Mouse (Mus musculus) T-helper 1 cell (primary cell): ENCODE results near the gene Hist1h2ae.
"Not testable (repeated sequence)": the region's sequence is repeated elsewhere in the genome, so short reads cannot be mapped to it uniquely, and the experiment has no call there.

Experiments
- in situ Hi-C: fragments of 300-600 bp; cut with MboI, MseI; formaldehyde crosslinking; loops from one replicate; pipeline ENCODE4 v1.15.1; 2025; ENCODE audit warnings: high pct_unique_total_duplicates

Hist1h2ae gene

GRCm38 (mm10) chr13:23564482-23564881 lies 6.5 kb downstream of the Hist1h2ae start:
- in situ Hi-C loops: no loop called here

- in situ Hi-C loops: no loop called here
These were observed 8.1 kb downstream of the Hist1h2ae start for GRCm38 (mm10) chr13:23562699-23563462.

GRCm38 (mm10) chr13:23561883-23562659 lies 8.9 kb downstream of the Hist1h2ae start, which contains the start of gene Hist1h3e:
TSS of gene Hist1h3e (minus strand) at chr13:23562369.
- in situ Hi-C loops: not testable (repeated sequence)

DNA sequence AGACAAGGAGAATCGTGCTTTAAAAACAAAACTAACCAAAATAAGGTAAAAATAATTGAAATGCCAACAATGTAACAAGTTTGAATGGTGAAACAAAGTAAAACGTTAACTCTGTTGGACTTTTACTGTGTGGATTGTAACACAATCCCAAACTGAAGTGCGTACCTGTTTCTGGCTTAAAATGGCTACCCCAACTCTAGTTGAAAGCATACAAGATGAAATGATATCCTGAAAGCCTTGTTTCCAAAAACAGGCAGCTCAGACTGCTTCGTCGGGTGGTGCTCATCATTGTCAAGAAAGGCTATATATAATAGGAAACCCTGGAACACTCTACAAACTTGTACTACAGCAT lies 9.5 kb downstream of the Hist1h2ae start:
- in situ Hi-C loops: not testable (repeated sequence)

DNA sequence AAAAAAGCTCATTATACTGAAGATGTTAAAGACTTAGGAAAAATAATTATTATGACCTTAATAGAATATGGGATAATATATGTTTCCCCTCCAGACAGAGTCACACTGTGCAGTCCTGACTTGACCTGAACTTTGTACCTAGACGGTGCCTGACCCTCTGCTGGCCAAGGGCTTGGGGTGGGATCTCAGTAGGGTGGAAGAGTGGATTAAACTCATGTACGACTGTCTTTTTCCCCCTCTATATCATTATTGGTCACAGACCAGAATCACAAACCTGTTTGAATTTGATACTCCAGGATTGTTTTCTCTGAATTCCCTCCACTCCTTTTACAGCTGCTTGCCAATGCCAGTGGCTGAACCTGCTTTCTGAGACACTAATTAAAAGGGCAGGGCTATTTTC lies 10.3 kb downstream of the Hist1h2ae start:
- in situ Hi-C loops: not testable (repeated sequence)

DNA sequence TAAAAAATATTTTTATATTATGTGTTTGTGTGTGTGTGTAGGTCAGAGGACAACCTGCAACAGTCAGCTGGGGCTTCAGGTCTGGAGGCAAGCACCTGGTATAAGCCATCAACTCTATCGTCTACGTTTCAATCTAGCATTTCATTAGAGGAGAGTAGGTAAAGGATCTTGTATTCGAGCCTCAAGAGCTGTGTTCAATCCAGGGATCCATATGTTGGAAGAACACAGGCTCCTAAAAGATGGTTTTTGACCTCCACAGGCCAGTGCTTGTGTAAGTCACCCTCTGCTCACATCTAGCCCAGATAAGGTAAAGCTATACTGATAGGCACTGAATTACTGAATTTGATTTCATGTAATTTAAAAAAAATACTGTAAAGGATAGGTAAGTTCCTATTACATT lies 14.1 kb downstream of the Hist1h2ae start:
- in situ Hi-C loops: no loop called here

DNA sequence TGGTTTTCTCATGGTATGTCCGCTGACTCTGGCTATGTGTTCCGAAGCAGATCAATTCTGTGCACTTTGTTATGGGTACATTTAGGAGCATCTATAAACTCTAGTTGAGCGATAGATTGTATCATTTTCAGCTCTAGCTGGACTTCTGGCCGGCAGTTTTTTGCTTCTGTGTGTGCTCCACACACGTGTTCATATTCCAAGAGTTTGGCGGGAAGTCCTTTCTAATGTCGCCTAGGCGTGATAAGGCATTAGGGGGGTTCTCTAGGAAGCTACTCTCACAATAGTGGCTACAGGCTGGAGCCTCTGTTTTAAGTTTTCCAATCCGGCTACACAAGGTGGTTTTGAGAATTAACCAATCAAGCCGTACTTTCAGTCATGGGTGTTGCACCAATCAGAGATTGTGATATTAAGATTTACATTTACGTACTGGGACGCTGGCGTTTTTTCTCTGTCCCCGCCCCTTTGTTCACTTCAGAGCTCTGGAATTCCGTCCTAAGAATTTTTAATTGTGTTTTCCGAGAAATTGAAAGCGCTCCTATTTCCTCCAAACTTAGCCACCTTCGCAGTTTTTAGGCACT lies 15.1 kb downstream of the Hist1h2ae start:
- in situ Hi-C loops: no loop called here

DNA sequence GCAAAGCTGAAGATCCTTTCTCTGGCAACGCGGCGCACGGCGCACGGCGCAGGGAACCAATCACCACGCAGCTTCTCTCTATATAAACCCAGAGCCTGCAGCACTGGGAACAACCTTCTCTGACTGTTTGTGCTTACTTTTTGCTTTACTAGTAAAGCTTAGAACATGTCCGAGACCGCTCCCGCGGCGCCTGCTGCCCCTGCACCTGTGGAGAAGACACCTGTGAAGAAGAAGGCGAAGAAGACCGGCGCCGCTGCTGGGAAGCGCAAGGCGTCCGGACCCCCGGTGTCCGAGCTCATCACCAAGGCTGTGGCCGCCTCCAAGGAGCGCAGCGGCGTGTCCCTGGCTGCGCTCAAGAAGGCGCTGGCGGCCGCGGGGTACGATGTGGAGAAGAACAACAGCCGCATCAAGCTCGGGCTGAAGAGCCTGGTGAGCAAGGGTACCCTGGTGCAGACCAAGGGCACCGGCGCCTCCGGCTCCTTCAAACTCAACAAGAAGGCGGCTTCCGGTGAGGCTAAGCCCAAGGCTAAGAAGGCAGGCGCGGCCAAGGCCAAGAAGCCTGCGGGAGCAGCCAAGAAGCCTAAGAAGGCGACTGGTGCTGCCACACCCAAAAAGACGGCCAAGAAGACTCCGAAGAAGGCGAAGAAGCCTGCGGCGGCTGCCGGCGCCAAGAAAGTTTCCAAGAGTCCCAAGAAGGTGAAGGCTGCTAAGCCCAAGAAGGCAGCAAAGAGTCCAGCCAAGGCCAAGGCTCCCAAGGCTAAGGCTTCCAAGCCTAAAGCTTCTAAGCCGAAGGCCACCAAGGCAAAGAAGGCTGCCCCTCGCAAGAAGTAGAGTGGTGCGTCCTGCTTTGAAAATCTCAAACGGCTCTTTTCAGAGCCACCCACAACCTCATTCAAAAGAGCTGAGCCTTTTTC lies 15.8 kb downstream of the Hist1h2ae start:
- in situ Hi-C loops: no loop called here

DNA sequence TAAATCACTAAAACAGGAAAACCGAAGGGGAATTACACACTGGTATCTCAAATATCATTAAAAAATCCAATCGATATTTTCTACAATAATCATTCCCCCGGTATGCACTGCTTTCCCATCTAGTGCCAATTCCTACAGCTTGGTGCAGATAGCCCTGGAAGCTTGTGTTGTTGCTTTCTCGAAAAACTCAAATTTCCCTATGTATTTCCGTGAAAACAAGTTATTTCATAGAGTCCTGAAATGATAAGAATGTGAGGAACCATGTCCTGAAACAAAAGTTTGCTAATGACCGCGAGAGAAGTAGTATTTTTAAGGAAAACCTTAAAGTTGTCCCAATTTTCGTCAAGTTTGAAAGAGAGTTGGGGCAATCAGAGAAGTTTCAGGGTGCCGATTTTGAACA lies 16.6 kb downstream of the Hist1h2ae start:
- in situ Hi-C loops: no loop called here

DNA sequence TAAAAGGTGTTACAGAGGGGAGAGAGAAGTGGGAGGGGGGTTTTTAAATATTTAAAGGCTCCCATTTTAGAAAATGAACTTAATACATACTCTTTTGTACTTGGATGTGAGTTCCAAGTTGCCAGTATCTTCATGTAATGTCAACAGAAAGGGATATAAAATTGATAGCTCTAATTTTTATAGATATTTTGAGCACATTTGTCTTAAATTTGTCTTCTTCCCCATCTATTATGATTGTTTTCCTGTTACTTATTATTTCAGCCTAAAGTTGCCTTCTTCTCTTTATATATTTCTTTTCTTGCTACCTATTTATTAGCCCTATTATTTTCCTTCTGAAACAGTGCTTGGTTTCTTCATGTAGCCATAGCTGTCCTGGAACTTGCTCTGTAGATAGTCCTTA lies 18.1 kb downstream of the Hist1h2ae start, which contains the start of gene Hist1h1d:
Gene Hist1h1d, plus strand, starts transcription at position 301 of the 400 bp plus-strand sequence.
- in situ Hi-C loops: no loop called here

DNA sequence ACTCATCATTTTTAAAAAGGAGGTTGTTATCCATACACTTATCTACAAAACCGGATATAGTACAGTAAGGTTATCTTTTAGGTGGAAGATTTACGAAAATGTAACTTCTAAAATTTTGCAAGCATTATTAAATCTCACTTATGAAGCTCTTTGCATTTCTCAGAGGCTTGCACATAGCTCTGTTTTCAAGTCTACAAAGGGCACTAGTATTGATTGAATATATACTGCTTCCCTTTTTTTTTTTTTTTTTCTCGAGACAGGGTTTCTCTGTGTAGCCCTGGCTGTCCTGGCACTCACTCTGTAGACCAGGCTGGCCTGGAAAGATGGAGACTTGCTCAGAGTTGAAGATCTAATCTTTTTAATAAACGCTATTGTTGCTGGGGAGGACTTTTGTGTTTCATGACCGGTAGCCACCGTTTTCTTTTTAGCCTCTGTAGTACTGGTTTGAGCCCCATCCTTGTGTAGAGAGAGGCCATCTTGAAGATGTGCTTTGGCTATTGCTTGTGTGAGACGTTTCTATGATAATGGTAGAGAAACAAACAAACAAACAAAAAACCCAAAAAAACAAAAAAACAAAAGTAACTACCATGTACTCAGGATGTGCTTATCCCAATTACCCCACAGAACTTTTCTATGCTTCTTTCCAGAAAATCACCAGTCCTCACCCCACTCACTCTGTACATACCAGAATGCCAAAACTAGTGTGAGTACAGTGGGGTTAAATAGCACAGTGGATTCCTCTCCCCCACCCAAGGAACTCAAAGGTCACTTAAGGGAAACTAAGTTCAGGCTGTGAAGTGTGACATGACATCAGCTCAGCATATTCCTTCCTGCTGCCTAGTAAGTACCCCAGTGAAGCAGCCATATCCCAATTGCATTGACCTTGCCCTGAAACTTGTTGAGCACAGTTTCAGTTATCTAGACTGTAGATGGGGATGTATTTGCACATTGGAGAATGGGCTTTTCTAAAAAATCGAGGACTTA lies 18.8 kb downstream of the Hist1h2ae start:
- in situ Hi-C loops: no loop called here

GRCm38 (mm10) chr13:23551146-23551834 lies 19.7 kb downstream of the Hist1h2ae start, which contains the start of gene Hist1h4f:
TSS of gene Hist1h4f (minus strand) at chr13:23551648.
- in situ Hi-C loops: not testable (repeated sequence)

GRCm38 (mm10) chr13:23550761-23551145 lies 20.3 kb downstream of the Hist1h2ae start:
- in situ Hi-C loops: no loop called here

DNA sequence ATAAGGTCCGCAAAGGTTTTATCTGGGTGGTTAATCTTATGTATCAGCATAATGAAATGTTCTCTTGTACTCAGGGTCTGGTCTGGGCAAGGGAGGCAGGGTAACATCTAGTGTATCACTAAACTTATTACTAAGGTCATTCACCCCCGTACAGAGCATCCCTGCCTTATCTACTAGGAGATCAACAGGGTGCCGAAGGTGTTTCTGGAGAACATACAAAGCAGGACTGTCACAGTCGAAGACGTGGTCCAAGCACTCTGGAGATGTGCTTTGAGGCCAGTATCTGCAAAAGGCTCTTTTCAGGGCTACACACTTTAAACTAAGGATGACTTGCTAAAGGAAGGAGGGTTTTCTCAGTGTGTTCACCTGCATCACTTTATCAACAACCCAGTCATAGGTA lies 24.3 kb downstream of the Hist1h2ae start:
- in situ Hi-C loops: no loop called here

GRCm38 (mm10) chr13:23544787-23545120 lies 26.3 kb downstream of the Hist1h2ae start:
- in situ Hi-C loops: not testable (repeated sequence)

DNA sequence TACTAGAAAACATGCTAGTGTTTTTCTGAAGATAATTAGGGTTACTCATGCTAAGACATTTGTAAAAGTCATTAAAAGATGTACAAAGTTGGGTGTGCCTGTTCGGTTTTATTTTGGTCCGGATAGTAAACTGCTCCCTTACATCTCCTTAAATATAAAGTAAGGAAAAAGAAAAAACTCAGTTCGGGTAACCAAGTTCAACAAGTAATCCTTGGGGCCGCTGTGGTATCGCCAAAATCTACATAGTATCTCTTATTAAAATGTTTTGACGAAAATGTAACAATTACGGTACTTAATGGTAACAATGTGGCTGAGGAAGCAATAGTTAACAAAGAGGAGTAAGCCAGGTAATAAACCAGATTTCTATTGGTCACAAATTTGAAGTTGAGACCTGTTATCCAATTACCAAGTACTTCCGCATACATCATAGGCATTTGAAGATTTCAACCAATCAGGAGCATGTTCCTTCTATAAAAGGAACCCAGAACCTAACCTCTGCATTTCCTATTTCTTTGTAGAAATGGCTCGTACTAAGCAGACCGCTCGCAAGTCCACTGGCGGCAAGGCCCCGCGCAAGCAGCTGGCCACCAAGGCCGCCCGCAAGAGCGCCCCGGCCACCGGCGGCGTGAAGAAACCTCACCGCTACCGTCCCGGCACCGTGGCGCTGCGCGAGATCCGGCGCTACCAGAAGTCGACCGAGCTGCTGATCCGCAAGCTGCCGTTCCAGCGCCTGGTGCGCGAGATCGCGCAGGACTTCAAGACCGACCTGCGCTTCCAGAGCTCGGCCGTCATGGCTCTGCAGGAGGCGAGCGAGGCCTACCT lies 26.8 kb downstream of the Hist1h2ae start, which contains the start of gene Hist1h3f:
Gene Hist1h3f, plus strand, starts transcription at position 88 of the 822 bp plus-strand sequence.
- in situ Hi-C loops: no loop called here

- in situ Hi-C loops: not testable (repeated sequence)
These were observed 27.9 kb downstream of the Hist1h2ae start, which contains the start of gene Hist1h2bh for GRCm38 (mm10) chr13:23542999-23543607. TSS of gene Hist1h2bh (minus strand) at chr13:23543392.
